Mouse (Mus musculus) cortical plate, adult 2 months (tissue): ENCODE measurements around the gene Tff3. TPM values are rescaled to one million over a fixed set of nuclear protein-coding genes. Genes with fewer than 3 reads are reported as not detected.

ENCODE experiments used
- H3K27ac ChIP-seq: fragments of 200-500 bp; 2 replicates; pipeline ENCODE4 v1.5.1; 2012; ENCODE audit warnings: low read length, control low read depth, inconsistent platforms; ENCODE audit not compliant: insufficient read depth
- H3K4me1 ChIP-seq: fragments of 200-500 bp; 2 replicates; pipeline ENCODE4 v1.6.1; 2011; ENCODE audit warnings: low read length; ENCODE audit not compliant: control insufficient read depth, insufficient read depth
- H3K4me3 ChIP-seq: fragments of 200-500 bp; 2 replicates; pipeline ENCODE4 v1.5.1; 2011; ENCODE audit warnings: mild to moderate bottlenecking, low read length, control low read depth; ENCODE audit not compliant: insufficient read depth
- CTCF ChIP-seq: fragments of 200-500 bp; IDR thresholded peaks from 2 replicates; pipeline ENCODE4 v1.5.1; 2011; ENCODE audit warnings: mild to moderate bottlenecking, control low read depth, low read length; ENCODE audit not compliant: insufficient read depth; ENCODE audit errors: extremely low read depth
- POLR2A ChIP-seq: fragments of 200-500 bp; IDR thresholded peaks from 2 replicates; pipeline ENCODE4 v1.6.1; 2011; ENCODE audit warnings: mild to moderate bottlenecking, low read length, control low read depth; ENCODE audit not compliant: insufficient read depth; ENCODE audit errors: extremely low read depth
- polyA plus RNA-seq: library from polyadenylated mRNA; depleted of rRNA; stranded (reverse); fragments of >200 nt; gene quantifications from 2 replicates; pipeline ENCODE4 v1.2.3, GENCODE M21; 2012

Tff3 gene
- polyA plus RNA-seq, 1 experiment, result not detected

DNA sequence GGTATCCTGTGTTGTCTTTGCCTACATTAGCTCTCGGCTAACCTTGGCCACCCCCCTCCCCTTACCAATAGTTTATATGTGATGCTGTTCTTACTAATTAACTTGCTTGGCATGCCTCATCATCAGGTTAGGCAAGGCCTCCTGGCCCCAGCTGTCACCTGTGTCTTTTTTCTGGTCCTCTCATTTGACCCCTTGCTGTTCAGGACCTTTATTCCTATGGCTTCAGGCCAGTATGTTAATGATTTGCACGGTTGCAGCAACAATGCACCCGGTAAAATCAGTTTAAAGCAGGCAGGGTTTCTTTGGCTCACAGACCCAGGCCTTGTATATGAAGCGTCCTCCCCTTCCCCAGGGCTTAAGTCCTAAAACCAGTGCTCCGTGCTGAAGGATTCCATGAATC lies 23.1 kb upstream of the Tff3 start:
- TF ChIP-seq CTCF (no peak), POLR2A (no peak)
- H3K4me1 ChIP-seq, result no peaks in the 10 kb centered on the region
- no peak overlapping the region for H3K27ac ChIP-seq

DNA sequence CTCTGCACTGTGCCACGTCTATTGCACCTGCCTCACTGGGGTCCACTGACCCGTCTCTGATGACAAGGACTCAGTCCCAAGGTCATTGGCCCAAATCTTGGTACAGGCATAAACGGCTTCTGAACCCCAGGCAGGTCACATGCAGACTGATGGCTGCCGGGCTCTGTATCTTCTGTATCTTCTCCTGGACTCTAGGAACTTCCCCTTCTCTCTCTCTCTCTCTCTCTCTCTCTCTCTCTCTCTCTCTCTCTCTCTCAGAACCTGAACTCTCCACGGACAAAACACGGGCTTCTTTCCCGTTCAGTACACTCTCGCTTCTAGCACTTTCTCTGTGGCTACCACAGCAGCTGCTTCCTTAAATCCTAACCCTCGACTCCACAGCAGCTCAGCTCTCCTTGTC lies 16.6 kb upstream of the Tff3 start:
- TF ChIP-seq POLR2A (no peak), CTCF (no peak)
- H3K27ac ChIP-seq, result no peak overlapping the region
- no peaks in the 10 kb centered on the region for H3K4me1 ChIP-seq
- no peak overlapping the region for H3K4me3 ChIP-seq

More for the DNA sequence above, 23.1 kb upstream of the Tff3 start:
- H3K4me3 ChIP-seq, result no peak overlapping the region

DNA sequence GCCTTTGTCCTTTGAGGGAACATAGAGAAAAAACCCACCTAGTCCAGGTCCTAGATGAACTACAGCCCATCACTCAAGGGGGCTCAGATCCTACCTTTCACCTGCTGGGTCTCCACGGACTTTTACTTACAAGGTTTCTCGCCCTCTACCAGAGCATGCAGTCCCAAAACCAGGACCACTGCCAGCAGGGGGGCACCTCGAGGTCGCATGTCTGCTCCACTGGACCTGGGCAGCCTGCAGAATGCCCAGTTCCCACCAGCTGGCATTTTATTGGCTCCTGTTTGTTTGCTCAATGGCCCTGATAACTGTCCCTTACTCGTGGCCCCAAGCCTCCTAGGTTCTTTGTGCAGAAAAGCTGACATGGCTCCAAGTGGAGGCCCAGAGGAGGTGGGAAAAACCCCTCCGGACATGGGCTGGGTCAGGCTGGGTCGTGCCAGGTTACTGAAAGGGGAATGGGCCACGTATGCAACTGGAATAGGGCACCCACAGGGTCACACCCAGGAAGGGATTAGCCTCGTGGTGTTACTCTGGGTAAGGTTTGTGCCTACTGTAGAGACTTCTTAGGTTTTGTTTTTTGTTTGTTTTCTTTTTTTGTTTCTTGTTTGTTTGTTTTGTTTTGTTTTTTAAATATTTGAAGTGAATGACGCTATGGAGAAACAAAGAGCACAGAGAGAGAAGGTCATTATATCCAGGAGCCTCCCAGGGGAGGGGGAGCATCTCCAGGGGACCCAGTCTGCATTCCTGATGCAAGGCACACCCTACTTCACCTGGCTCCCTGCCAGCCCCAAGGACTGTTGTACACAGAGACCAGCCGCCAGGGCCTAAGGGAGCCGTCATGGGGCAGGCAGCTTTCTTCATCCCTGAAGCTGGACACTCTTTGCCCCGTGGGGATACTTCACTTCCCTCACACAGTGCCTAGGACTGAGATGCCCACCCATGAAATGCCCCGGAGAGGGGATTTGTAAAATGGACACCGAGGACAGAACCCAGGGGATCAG lies 14.9 kb upstream of the Tff3 start, which contains the start of gene Tff2:
Tff2 (minus strand) TSS at position 243 of the 998 bp plus-strand sequence.
- Histone ChIP-seq H3K4me1 (no peaks in the 10 kb centered on the region), H3K27ac (no peak within 1 kb of the TSS), H3K4me3 (no peak within 1 kb of the TSS)
- no peak for TF ChIP-seq POLR2A
- no peak for TF ChIP-seq CTCF

DNA sequence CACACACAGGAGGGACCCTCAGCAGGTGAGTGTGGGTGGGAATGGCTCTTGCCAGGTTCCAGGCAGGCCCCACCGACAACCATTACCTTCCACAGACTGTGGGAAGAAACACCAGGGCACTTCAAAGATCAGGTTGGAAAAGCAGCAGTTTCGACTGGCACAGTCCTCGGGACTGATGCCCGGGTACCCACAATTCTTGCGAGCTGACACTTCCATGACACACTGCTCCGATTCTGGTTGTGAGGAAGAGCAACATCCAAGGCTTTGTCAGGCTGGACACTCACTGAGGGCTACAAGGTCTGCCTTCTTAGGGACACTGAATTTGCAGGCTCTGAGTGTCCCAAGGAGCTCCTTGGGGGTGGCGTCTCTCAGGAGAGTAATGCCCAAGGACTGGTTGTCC lies 12.7 kb upstream of the Tff3 start:
- H3K4me1 ChIP-seq, result no peaks in the 10 kb centered on the region
- TF ChIP-seq CTCF (no peak), POLR2A (no peak)
- no peak overlapping the region for H3K4me3 ChIP-seq
- H3K27ac ChIP-seq, result no peak overlapping the region

DNA sequence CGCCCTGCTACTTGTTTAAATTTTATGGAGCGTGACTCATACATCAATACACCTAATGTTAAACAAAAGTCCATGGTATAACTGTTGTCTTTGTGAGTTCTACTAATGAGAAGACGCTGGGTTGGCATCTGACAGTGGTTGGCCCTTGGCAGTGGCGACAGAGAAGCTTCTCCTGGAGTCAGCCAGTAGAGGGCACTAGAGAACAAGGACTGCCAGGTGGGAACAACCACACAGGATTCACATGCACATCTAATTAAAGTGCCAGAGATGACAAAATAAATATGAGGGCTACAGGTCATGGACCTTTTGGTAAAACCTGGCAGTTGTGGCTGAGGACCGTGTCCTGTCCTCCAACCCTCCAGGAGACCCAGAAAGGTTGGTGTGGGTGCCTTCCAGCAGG lies 9.0 kb upstream of the Tff3 start:
- TF ChIP-seq POLR2A, result no peak
- TF ChIP-seq CTCF, result peak; percentile 83
- Histone ChIP-seq H3K4me3 (no peak overlapping the region), H3K27ac (no peak overlapping the region), H3K4me1 (no peaks in the 10 kb centered on the region)

DNA sequence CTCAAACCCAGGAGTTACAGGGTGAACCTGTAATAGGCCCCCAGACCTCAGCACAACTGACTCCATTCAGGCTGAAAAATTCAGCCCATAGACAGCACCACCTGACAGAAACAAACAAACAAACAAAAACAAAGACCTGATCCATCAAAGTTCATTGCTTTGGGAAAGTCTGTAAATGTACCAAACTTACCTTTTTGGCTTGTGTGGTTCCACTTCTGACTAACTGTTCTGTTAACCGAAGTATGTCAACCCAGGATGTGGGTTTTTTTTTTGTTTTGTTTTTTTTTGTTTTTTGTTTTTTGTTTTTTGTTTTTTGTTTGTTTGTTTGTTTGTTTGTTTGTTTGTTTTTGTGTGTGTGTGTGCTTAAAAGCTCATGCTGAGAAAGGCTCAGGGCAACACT lies 7.4 kb upstream of the Tff3 start:
- no peak for TF ChIP-seq POLR2A
- no peak overlapping the region for H3K27ac ChIP-seq
- no peak overlapping the region for H3K4me3 ChIP-seq
- no peaks in the 10 kb centered on the region; the same call in 1 of the 2 replicates for H3K4me1 ChIP-seq

DNA sequence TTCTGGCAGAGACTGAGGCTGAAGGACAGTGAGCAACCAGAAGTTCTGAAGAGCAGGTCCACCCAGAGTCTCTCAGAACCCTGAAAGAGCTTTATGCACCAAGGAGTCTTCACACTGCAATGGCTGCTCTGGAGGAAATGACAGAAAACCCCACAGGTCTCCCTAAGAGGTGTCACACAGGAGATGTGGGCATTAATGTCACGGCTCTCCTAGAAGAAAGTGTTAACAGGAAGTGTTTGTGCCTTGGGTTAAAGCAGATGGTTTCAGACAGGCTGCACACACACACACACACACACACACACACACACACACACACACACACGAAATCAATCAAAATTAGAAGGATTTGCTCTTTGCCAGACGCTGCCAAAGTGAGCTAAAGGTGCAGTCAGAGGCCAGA lies 6.8 kb upstream of the Tff3 start:
- no peak for TF ChIP-seq CTCF
- TF ChIP-seq POLR2A, result no peak
- no peak overlapping the region for H3K4me3 ChIP-seq
- H3K4me1 ChIP-seq, result peaks cover 2% of the 10 kb centered on the region; the same call in 1 of the 2 replicates
- no peak overlapping the region for H3K27ac ChIP-seq

DNA sequence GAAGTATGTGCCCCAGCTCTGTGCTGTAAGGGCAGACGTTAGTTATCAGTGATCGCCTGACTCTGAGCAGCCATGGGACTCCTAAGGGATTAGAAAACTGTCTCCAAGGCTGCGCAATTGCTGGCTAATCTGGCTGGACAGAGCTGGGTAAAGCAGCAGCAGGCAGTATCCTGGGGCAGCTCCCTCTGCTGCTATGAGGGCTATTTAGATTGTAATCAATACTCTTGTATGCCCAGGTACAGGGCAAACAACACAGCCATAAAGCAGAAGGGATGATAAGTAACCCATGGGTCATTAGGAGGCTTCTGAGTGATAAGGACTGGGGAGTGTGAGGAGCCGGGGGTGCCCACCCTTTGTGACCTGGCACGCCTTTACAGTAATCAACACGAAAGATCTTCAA lies 5.5 kb upstream of the Tff3 start:
- TF ChIP-seq POLR2A, result no peak
- TF ChIP-seq CTCF, result no peak
- Histone ChIP-seq H3K4me1 (peaks cover 2% of the 10 kb centered on the region; the same call in 1 of the 2 replicates), H3K4me3 (no peak overlapping the region), H3K27ac (no peak overlapping the region)

DNA sequence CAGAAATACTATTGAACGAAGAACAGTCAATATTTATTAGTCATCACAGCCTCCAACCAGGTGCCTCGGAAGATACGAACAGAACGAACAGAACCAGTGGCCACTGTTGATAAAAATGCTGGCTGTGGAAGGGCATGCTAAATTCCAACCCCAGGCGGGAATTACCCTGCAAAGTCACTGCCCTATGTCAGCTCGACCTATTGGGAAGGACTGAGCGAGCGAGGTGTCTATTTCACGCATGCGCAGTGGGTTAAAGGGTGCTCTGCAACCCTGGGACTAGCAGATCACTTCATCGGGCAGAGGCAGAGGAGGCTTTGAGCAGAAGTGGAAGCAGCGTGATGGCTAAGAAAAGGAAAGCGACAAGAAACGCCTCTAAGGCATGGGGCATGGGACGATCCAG lies 4.3 kb upstream of the Tff3 start:
- TF ChIP-seq POLR2A (no peak), CTCF (no peak)
- no peak overlapping the region for H3K27ac ChIP-seq
- H3K4me1 ChIP-seq, result peaks cover 2% of the 10 kb centered on the region; the same call in 1 of the 2 replicates
- no peak overlapping the region for H3K4me3 ChIP-seq
